Mouse (Mus musculus): Measurements from ENCODE around the gene Ap3b1. TPM values are rescaled to one million over a fixed set of nuclear protein-coding genes. Genes with fewer than 3 reads are reported as not detected.
A peak's percentile ranks its signal among the peaks of the same experiment; 100 is the strongest.
"Not testable (repeated sequence)": the region's sequence is repeated elsewhere in the genome, so short reads cannot be mapped to it uniquely, and the experiment has no call there.

Ap3b1 gene
- polyA plus RNA-seq (2015; fragmentation: Nextera tagmentation; extraction: Ambion mirVana) = 39.7 and 45.0 TPM in 2 replicates

- WGBS = under 1% methylated on average over 79 of the region's 79 CpGs
- peaks cover 14% of the 10 kb centered on the region for H3K4me1 ChIP-seq
- H3K27me3 ChIP-seq = no peaks in the 10 kb centered on the region
- H3K4me3 ChIP-seq = peak within 1 kb of the TSS; percentile 98
- peak within 1 kb of the TSS; percentile 86 for H3K9ac ChIP-seq
- peak; percentile 97 for ATAC-seq (ENCODE audit: borderline replicate concordance, extremely low read depth, low FRiP score, low TSS enrichment)
- H3K9me3 ChIP-seq = no peaks in the 10 kb centered on the region
- H3K27ac ChIP-seq = peak within 1 kb of the TSS; percentile 89
- no peaks in the 10 kb centered on the region for H3K36me3 ChIP-seq
- H3K4me2 ChIP-seq = peak within 1 kb of the TSS; percentile 90
Measured at GRCm38 (mm10) chr13:94358401-94359265, at the start of gene Ap3b1. Gene Ap3b1, plus strand, starts transcription at chr13:94358960.

- 91% methylated on average over 8 of the region's 8 CpGs for WGBS
- not testable (repeated sequence) for ATAC-seq (ENCODE audit: borderline replicate concordance, extremely low read depth, low FRiP score, low TSS enrichment); H3K4me3 ChIP-seq
Measured at GRCm38 (mm10) chr13:94312812-94313211, 45.9 kb upstream of the Ap3b1 start.

GRCm38 (mm10) chr13:94316975-94317511 is 41.7 kb upstream of the Ap3b1 start:
- no peak for ATAC-seq (ENCODE audit: borderline replicate concordance, extremely low read depth, low FRiP score, low TSS enrichment)
- H3K9me3 ChIP-seq = no peaks in the 10 kb centered on the region
- no peak overlapping the region for H3K9ac ChIP-seq
- no peaks in the 10 kb centered on the region for H3K36me3 ChIP-seq
- no peak overlapping the region for H3K4me2 ChIP-seq
- no peak overlapping the region for H3K27ac ChIP-seq
- no peaks in the 10 kb centered on the region for H3K27me3 ChIP-seq
- WGBS = 74% methylated on average over 10 of the region's 10 CpGs
- no peak overlapping the region for H3K4me3 ChIP-seq
- no peaks in the 10 kb centered on the region for H3K4me1 ChIP-seq

More at GRCm38 (mm10) chr13:94312812-94313211, 45.9 kb upstream of the Ap3b1 start:
- not testable (repeated sequence) for H3K36me3 ChIP-seq, H3K4me1 ChIP-seq, H3K9ac ChIP-seq, H3K27ac ChIP-seq, H3K27me3 ChIP-seq, H3K4me2 ChIP-seq, H3K9me3 ChIP-seq

- H3K4me3 ChIP-seq = no peak overlapping the region
- no peaks in the 10 kb centered on the region for H3K36me3 ChIP-seq
- H3K4me2 ChIP-seq = no peak overlapping the region
Measured at GRCm38 (mm10) chr13:94321094-94321792, 37.5 kb upstream of the Ap3b1 start.

GRCm38 (mm10) chr13:94322475-94322874 is 36.3 kb upstream of the Ap3b1 start:
- Histone ChIP-seq H3K9ac (no peak overlapping the region), H3K4me3 (no peak overlapping the region), H3K36me3 (no peaks in the 10 kb centered on the region), H3K27ac (no peak overlapping the region), H3K27me3 (no peaks in the 10 kb centered on the region), H3K9me3 (no peaks in the 10 kb centered on the region), H3K4me1 (no peaks in the 10 kb centered on the region), H3K4me2 (no peak overlapping the region)
- no peak for ATAC-seq (ENCODE audit: borderline replicate concordance, extremely low read depth, low FRiP score, low TSS enrichment)
- WGBS = 87% methylated on average over 4 of the region's 4 CpGs

More at GRCm38 (mm10) chr13:94321094-94321792, 37.5 kb upstream of the Ap3b1 start:
- Histone ChIP-seq H3K9me3 (no peaks in the 10 kb centered on the region), H3K27ac (no peak overlapping the region), H3K9ac (no peak overlapping the region), H3K27me3 (no peaks in the 10 kb centered on the region), H3K4me1 (no peaks in the 10 kb centered on the region)
- WGBS = 75% methylated on average over 1 of the region's 1 CpGs
- ATAC-seq (ENCODE audit: borderline replicate concordance, extremely low read depth, low FRiP score, low TSS enrichment) = no peak

- WGBS = 48% methylated on average over 3 of the region's 3 CpGs
- Histone ChIP-seq H3K9ac (no peak overlapping the region), H3K4me2 (no peak overlapping the region), H3K9me3 (no peaks in the 10 kb centered on the region), H3K27me3 (no peaks in the 10 kb centered on the region), H3K4me3 (no peak overlapping the region), H3K36me3 (no peaks in the 10 kb centered on the region), H3K4me1 (no peaks in the 10 kb centered on the region), H3K27ac (no peak overlapping the region)
- no peak for ATAC-seq (ENCODE audit: borderline replicate concordance, extremely low read depth, low FRiP score, low TSS enrichment)
Measured at GRCm38 (mm10) chr13:94328063-94328462, 30.7 kb upstream of the Ap3b1 start.

- not testable (repeated sequence) for H3K4me2 ChIP-seq; H3K9me3 ChIP-seq; H3K27me3 ChIP-seq; ATAC-seq (ENCODE audit: borderline replicate concordance, extremely low read depth, low FRiP score, low TSS enrichment); H3K4me3 ChIP-seq; H3K9ac ChIP-seq; H3K36me3 ChIP-seq; H3K4me1 ChIP-seq; H3K27ac ChIP-seq
- 93% methylated on average over 6 of the region's 6 CpGs for WGBS
Measured at GRCm38 (mm10) chr13:94329005-94329404, 29.8 kb upstream of the Ap3b1 start.

GRCm38 (mm10) chr13:94330392-94330979 is 28.3 kb upstream of the Ap3b1 start:
- Histone ChIP-seq H3K27me3 (no peaks in the 10 kb centered on the region), H3K9me3 (no peaks in the 10 kb centered on the region), H3K27ac (no peak overlapping the region), H3K4me3 (no peak overlapping the region), H3K4me2 (no peak overlapping the region), H3K36me3 (no peaks in the 10 kb centered on the region), H3K4me1 (no peaks in the 10 kb centered on the region), H3K9ac (no peak overlapping the region)
- ATAC-seq (ENCODE audit: borderline replicate concordance, extremely low read depth, low FRiP score, low TSS enrichment) = no peak
- 59% methylated on average over 3 of the region's 3 CpGs for WGBS

- Histone ChIP-seq H3K9ac (no peak overlapping the region), H3K9me3 (no peaks in the 10 kb centered on the region), H3K4me3 (no peak overlapping the region), H3K4me1 (no peaks in the 10 kb centered on the region), H3K4me2 (no peak overlapping the region), H3K36me3 (no peaks in the 10 kb centered on the region), H3K27ac (no peak overlapping the region), H3K27me3 (no peaks in the 10 kb centered on the region)
- ATAC-seq (ENCODE audit: borderline replicate concordance, extremely low read depth, low FRiP score, low TSS enrichment) = no peak
- WGBS = 62% methylated on average over 3 of the region's 3 CpGs
Measured at GRCm38 (mm10) chr13:94338357-94338756, 20.4 kb upstream of the Ap3b1 start.

GRCm38 (mm10) chr13:94343192-94343591 is 15.6 kb upstream of the Ap3b1 start:
- Histone ChIP-seq H3K27me3 (no peaks in the 10 kb centered on the region), H3K4me2 (no peak overlapping the region), H3K4me3 (no peak overlapping the region), H3K4me1 (no peaks in the 10 kb centered on the region), H3K9me3 (no peaks in the 10 kb centered on the region), H3K36me3 (no peaks in the 10 kb centered on the region), H3K9ac (no peak overlapping the region), H3K27ac (no peak overlapping the region)
- 92% methylated on average over 5 of the region's 5 CpGs for WGBS
- ATAC-seq (ENCODE audit: borderline replicate concordance, extremely low read depth, low FRiP score, low TSS enrichment) = no peak

- H3K4me2 ChIP-seq; H3K9me3 ChIP-seq; H3K9ac ChIP-seq; ATAC-seq (ENCODE audit: borderline replicate concordance, extremely low read depth, low FRiP score, low TSS enrichment); H3K4me1 ChIP-seq; H3K36me3 ChIP-seq; H3K4me3 ChIP-seq; H3K27ac ChIP-seq; H3K27me3 ChIP-seq: not testable (repeated sequence)
- WGBS = 92% methylated on average over 14 of the region's 14 CpGs
Measured at GRCm38 (mm10) chr13:94344600-94344999, 14.2 kb upstream of the Ap3b1 start.
